Mouse (Mus musculus) stomach, postnatal 0 days (tissue): ENCODE results near the gene 1500009C09Rik.

Experiments used
- CTCF ChIP-seq: IDR thresholded peaks from 2 replicates; pipeline ENCODE4 v1.5.1; 2016; ENCODE audit warnings: antibody characterized with exemption, low read depth, mild to moderate bottlenecking, moderate library complexity
- EP300 ChIP-seq: optimal IDR thresholded peaks from 2 replicates; pipeline ENCODE3; 2016; ENCODE audit warnings: antibody characterized with exemption

DNA sequence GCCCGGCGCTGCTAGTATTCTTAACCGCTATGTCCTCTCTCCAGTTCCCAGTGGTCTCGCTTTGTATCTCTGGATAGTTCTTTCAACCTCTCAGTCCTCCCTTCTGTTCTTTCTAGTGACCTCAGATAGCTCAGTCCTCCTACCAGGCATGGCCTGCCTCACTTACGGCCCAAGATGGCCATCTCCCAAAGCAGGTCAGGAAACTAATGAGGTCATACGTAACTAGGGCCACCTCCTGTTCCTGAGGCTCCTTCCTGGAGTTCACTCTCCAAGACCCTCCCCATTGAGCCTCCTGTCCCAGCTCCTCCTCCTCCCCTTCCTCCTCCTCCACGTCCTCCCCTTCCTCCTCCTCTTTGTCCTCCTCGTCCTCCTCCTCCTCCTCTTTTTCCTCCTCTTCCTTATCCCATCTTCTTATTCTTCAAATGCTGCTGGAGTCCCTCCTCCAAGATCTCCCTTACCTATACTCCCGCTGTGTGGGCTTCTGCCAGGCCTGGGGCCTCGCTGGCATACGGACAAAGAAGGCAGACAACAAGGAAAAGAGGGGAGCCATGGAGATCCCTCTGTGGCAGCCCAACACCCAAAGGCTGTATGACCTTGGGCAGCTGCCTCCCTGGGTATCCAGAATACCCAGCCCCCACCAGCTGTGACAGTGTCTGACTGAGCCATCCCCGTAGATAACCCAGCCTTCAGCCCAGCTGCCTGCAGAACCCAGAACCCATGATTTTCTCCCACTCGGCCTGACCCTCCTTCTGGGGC lies 42.7 kb upstream of the 1500009C09Rik start:
- no peak for TF ChIP-seq CTCF
- no peak for TF ChIP-seq EP300
